Mouse (Mus musculus): ENCODE measurements around the gene Sept11. TPM values are rescaled to one million over a fixed set of nuclear protein-coding genes. Genes with fewer than 3 reads are reported as not detected.

The Sept11 gene
- polyA plus RNA-seq, 1 experiment from 2014 or later, result 222 TPM

GRCm38 (mm10) chr5:93115854-93116253 is 22.6 kb downstream of the Sept11 start:
- H3K4me2 ChIP-seq, result no peak overlapping the region
- H3K4me3 ChIP-seq (replicated peaks), result no peak overlapping the region
- peaks cover 69% of the 10 kb centered on the region for H3K4me1 ChIP-seq
- no peaks in the 10 kb centered on the region for H3K9me3 ChIP-seq (replicated peaks)
- ATAC-seq (replicated peaks; ENCODE audit: low FRiP score), result no peak
- H3K27me3 ChIP-seq, result no peaks in the 10 kb centered on the region
- peaks cover 18% of the 10 kb centered on the region for H3K36me3 ChIP-seq
- 66% methylated on average over 13 of the region's 13 CpGs for WGBS
- peak overlapping the region; percentile 86 for H3K27ac ChIP-seq
- H3K9ac ChIP-seq, result no peak overlapping the region

GRCm38 (mm10) chr5:93117648-93118047 is 24.4 kb downstream of the Sept11 start:
- no peak overlapping the region for H3K4me2 ChIP-seq
- H3K27ac ChIP-seq, result peak overlapping the region; percentile 49
- no peak overlapping the region for H3K9ac ChIP-seq
- WGBS, result 51% methylated on average over 8 of the region's 8 CpGs
- no peak overlapping the region for H3K4me3 ChIP-seq (replicated peaks)
- ATAC-seq (replicated peaks; ENCODE audit: low FRiP score), result peak; percentile 27
- H3K27me3 ChIP-seq, result no peaks in the 10 kb centered on the region
- H3K4me1 ChIP-seq, result peaks cover 79% of the 10 kb centered on the region
- no peaks in the 10 kb centered on the region for H3K9me3 ChIP-seq (replicated peaks)
- H3K36me3 ChIP-seq, result peaks cover 3% of the 10 kb centered on the region

- Histone ChIP-seq H3K27me3 (no peaks in the 10 kb centered on the region), H3K27ac (peak overlapping the region; percentile 46; the same call in 1 of the 2 replicates), H3K4me1 (peaks cover 83% of the 10 kb centered on the region), H3K4me3 (replicated peaks) (no peak overlapping the region), H3K9ac (no peak overlapping the region), H3K4me2 (no peak overlapping the region), H3K9me3 (replicated peaks) (no peaks in the 10 kb centered on the region), H3K36me3 (no peaks in the 10 kb centered on the region)
- ATAC-seq (replicated peaks; ENCODE audit: low FRiP score), result no peak
- 67% methylated on average over 8 of the region's 8 CpGs for WGBS
These were observed 28.4 kb downstream of the Sept11 start for GRCm38 (mm10) chr5:93121660-93122059.

GRCm38 (mm10) chr5:93124031-93124826 is 31.0 kb downstream of the Sept11 start:
- Histone ChIP-seq H3K4me1 (peaks cover 87% of the 10 kb centered on the region), H3K9me3 (replicated peaks) (no peaks in the 10 kb centered on the region), H3K9ac (no peak overlapping the region), H3K4me3 (replicated peaks) (no peak overlapping the region), H3K4me2 (no peak overlapping the region), H3K36me3 (no peaks in the 10 kb centered on the region), H3K27ac (peak overlapping the region; percentile 71), H3K27me3 (no peaks in the 10 kb centered on the region)
- 40% methylated on average over 9 of the region's 9 CpGs for WGBS
- peak; percentile 45 for ATAC-seq (replicated peaks; ENCODE audit: low FRiP score)

- H3K9me3 ChIP-seq (replicated peaks), result no peaks in the 10 kb centered on the region
- ATAC-seq (replicated peaks; ENCODE audit: low FRiP score), result no peak
- no peak overlapping the region for H3K4me2 ChIP-seq
- no peak overlapping the region for H3K9ac ChIP-seq
- H3K27ac ChIP-seq, result 0 out of 2 replicates have a peak overlapping the region, but pooled peaks have one; percentile 71
- 89% methylated on average over 6 of the region's 6 CpGs for WGBS
- peaks cover 92% of the 10 kb centered on the region for H3K4me1 ChIP-seq
- H3K27me3 ChIP-seq, result no peaks in the 10 kb centered on the region
- no peaks in the 10 kb centered on the region for H3K36me3 ChIP-seq
- H3K4me3 ChIP-seq (replicated peaks), result no peak overlapping the region
These were observed 32.1 kb downstream of the Sept11 start for GRCm38 (mm10) chr5:93125325-93125724.

GRCm38 (mm10) chr5:93126222-93126929 is 33.1 kb downstream of the Sept11 start:
- Histone ChIP-seq H3K36me3 (no peaks in the 10 kb centered on the region), H3K9ac (no peak overlapping the region), H3K4me2 (no peak overlapping the region), H3K4me3 (replicated peaks) (no peak overlapping the region), H3K4me1 (peaks cover 92% of the 10 kb centered on the region), H3K27ac (peak overlapping the region; percentile 92), H3K27me3 (no peaks in the 10 kb centered on the region), H3K9me3 (replicated peaks) (no peaks in the 10 kb centered on the region)
- WGBS, result 41% methylated on average over 12 of the region's 12 CpGs
- ATAC-seq (replicated peaks; ENCODE audit: low FRiP score), result no peak

- no peaks in the 10 kb centered on the region for H3K36me3 ChIP-seq
- H3K27ac ChIP-seq, result peak overlapping the region; percentile 92
- H3K4me1 ChIP-seq, result peaks cover 94% of the 10 kb centered on the region
- H3K4me3 ChIP-seq (replicated peaks), result no peak overlapping the region
- ATAC-seq (replicated peaks; ENCODE audit: low FRiP score), result no peak
- H3K27me3 ChIP-seq, result no peaks in the 10 kb centered on the region
- no peaks in the 10 kb centered on the region for H3K9me3 ChIP-seq (replicated peaks)
- WGBS, result 59% methylated on average over 4 of the region's 4 CpGs
- H3K4me2 ChIP-seq, result no peak overlapping the region
- H3K9ac ChIP-seq, result no peak overlapping the region
These were observed 33.8 kb downstream of the Sept11 start for GRCm38 (mm10) chr5:93126930-93127562.

GRCm38 (mm10) chr5:93127722-93128121 is 34.5 kb downstream of the Sept11 start:
- H3K27ac ChIP-seq, result peak overlapping the region; percentile 92
- no peak overlapping the region for H3K4me2 ChIP-seq
- no peaks in the 10 kb centered on the region for H3K36me3 ChIP-seq
- no peak overlapping the region for H3K9ac ChIP-seq
- peak; percentile 64 for ATAC-seq (replicated peaks; ENCODE audit: low FRiP score)
- peaks cover 96% of the 10 kb centered on the region for H3K4me1 ChIP-seq
- H3K27me3 ChIP-seq, result no peaks in the 10 kb centered on the region
- no peak overlapping the region for H3K4me3 ChIP-seq (replicated peaks)
- H3K9me3 ChIP-seq (replicated peaks), result no peaks in the 10 kb centered on the region
- WGBS, result 4% methylated on average over 3 of the region's 3 CpGs

- no peak overlapping the region for H3K9ac ChIP-seq
- H3K4me3 ChIP-seq (replicated peaks), result no peak overlapping the region
- no peaks in the 10 kb centered on the region for H3K27me3 ChIP-seq
- no peak overlapping the region for H3K4me2 ChIP-seq
- no peak for ATAC-seq (replicated peaks; ENCODE audit: low FRiP score)
- peak overlapping the region; percentile 92 for H3K27ac ChIP-seq
- H3K36me3 ChIP-seq, result no peaks in the 10 kb centered on the region
- no peaks in the 10 kb centered on the region for H3K9me3 ChIP-seq (replicated peaks)
- peaks cover 98% of the 10 kb centered on the region for H3K4me1 ChIP-seq
- 71% methylated on average over 3 of the region's 3 CpGs for WGBS
These were observed 35.5 kb downstream of the Sept11 start for GRCm38 (mm10) chr5:93128765-93129164.

- peaks cover 99% of the 10 kb centered on the region for H3K4me1 ChIP-seq
- H3K27me3 ChIP-seq, result no peaks in the 10 kb centered on the region
- H3K36me3 ChIP-seq, result no peaks in the 10 kb centered on the region
- ATAC-seq (replicated peaks; ENCODE audit: low FRiP score), result peak; percentile 69
- 8% methylated on average over 4 of the region's 4 CpGs for WGBS
- H3K27ac ChIP-seq, result peak overlapping the region; percentile 92
- H3K4me2 ChIP-seq, result peak overlapping the region; percentile 27; the same call in 1 of the 2 replicates
- no peak overlapping the region for H3K4me3 ChIP-seq (replicated peaks)
- H3K9me3 ChIP-seq (replicated peaks), result no peaks in the 10 kb centered on the region
- H3K9ac ChIP-seq, result no peak overlapping the region
These were observed 36.7 kb downstream of the Sept11 start for GRCm38 (mm10) chr5:93129953-93130352.

- peak; percentile 12; the same call in 1 of the 2 replicates for ATAC-seq (replicated peaks; ENCODE audit: low FRiP score)
- H3K36me3 ChIP-seq, result no peaks in the 10 kb centered on the region
- H3K9me3 ChIP-seq (replicated peaks), result no peaks in the 10 kb centered on the region
- H3K4me1 ChIP-seq, result peaks cover 97% of the 10 kb centered on the region
- WGBS, result 39% methylated on average over 4 of the region's 4 CpGs
- H3K27ac ChIP-seq, result peak overlapping the region; percentile 92
- H3K27me3 ChIP-seq, result no peaks in the 10 kb centered on the region
- H3K4me2 ChIP-seq, result peak overlapping the region; percentile 14; the same call in 1 of the 2 replicates
- H3K4me3 ChIP-seq (replicated peaks), result no peak overlapping the region
- no peak overlapping the region for H3K9ac ChIP-seq
These were observed 38.2 kb downstream of the Sept11 start for GRCm38 (mm10) chr5:93131401-93131800.

All from kidney, embryonic 15.5 days (tissue).